Mouse (Mus musculus): ENCODE results near the gene Anks1.
"Not testable (repeated sequence)": the region's sequence is repeated elsewhere in the genome, so short reads cannot be mapped to it uniquely, and the experiment has no call there.

The Anks1 gene

DNA sequence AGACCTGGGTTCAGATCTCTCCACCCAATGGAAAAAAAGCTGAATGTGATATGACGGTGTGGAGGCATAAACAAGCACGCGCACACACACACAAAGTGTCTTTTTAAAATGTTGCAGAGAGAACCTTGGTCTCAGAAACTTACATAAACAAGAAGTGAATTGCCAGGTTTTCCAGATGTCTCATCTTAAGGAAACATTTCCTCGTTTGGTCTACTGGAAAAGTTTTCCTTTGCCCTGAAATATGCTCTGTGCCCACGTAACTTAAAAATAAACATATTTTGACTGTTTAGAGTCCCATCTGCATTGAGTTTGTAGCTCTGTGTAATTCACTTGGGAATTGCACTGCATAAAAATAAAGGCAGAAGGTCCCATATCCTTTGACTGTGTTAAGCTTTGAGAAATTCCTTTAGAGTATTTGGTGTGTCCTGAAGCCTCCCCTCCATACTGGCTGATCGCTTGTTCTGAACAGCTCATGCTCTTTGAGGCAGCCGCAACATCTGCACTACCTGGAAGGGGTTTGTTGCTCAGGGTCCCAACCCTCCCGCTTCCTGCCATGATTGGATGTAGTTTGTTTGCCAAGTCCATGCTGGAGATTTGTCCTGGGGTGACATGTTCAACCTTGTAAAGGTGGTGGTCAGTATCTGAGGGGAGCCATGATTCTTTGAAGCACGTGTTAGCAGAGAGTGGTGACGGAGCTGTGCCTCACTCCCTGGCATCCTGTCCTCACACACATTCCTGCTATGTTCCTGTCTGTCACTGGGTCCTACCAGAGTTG is 25.2 kb downstream of the Anks1 start:
- DNase-seq, result peak; percentile 91

- peak; percentile 93 for DNase-seq
Measured at GRCm38 (mm10) chr17:27935091-27935490, 26.0 kb downstream of the Anks1 start.

- DNase-seq, result peak; percentile 90
Measured at GRCm38 (mm10) chr17:27937054-27937615, 28.0 kb downstream of the Anks1 start.

- peak; percentile 97 for DNase-seq
Measured at GRCm38 (mm10) chr17:27938121-27938754, 29.1 kb downstream of the Anks1 start.

DNA sequence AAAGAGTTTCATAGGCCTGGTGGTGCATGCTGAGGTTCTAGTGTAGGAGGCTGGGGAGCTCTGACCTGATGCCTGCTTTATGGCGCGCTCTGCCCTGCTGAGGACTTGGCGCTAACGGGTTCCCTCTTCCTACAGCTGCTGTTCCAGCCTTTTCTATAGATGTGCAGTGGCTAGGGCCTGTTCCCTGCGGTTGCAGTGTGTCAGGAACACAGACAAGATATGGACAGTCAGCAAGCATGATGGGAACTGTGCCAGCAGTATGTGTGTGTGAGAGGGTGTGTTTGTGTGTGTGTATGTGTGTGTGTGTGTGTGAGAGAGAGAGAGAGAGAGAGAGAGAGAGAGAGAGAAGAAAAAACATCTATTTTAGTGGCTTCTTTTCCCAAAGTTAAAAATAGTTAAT is 29.9 kb downstream of the Anks1 start:
- DNase-seq, result peak; percentile 94

- peak; percentile 94 for DNase-seq
Measured at GRCm38 (mm10) chr17:27940352-27940751, 31.2 kb downstream of the Anks1 start.

- DNase-seq, result peak; percentile 88
Measured at GRCm38 (mm10) chr17:27941178-27941577, 32.1 kb downstream of the Anks1 start.

DNA sequence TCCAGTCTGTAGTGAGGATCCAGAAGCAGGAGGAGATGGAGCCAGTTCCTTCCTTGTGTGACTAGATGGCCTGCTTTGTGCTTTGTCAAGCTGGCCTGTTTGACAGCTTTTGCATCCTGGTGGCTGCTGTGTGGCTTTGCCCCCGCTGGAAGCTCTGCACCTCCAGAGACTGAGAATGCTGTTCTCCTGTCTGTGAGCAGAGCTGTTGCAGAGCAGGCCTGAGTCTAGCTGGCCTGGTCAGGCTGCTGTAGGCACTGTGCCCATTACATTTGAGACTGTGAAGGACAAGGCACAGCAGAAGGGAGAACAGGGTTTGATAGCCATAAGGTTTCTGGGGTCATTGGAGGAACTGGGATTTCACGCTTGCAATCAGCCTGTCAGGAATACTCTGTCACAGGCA is 32.6 kb downstream of the Anks1 start:
- peak; percentile 86 for DNase-seq

- peak; percentile 90 for DNase-seq
Measured at GRCm38 (mm10) chr17:27942131-27942530, 33.0 kb downstream of the Anks1 start.

DNA sequence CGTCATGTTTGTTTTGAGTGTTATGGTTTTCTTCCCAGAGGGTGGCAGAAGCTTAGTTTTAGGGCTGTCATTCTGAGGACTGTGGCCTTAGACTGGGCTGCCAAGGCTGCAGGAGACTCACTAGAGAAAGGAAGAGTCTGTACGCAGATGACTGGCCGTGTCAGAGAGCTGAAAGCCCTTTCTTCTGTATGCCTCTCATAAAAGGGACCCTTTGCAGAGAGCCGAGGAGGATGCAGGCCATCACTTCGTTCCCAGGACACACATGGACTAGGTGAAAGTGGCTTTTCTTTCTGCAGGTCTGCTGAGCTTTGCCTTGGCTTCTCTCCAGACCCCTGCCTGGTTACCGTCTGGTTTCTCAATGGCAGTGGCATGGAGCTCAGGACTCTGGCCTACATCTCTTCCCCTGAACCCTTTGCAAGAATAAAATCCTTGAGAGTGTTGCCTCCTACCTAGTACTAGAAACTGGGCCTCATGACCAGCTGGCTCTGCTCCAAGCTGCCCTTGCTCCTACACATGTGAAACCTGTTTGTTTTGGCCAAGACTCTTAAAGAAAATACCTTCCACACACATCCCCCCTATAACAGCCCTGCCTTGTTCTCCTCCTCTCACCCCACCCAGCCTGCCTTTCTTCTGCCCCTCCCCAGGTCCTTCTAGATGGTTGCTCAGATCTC is 36.6 kb downstream of the Anks1 start:
- peak; percentile 96 for DNase-seq

DNA sequence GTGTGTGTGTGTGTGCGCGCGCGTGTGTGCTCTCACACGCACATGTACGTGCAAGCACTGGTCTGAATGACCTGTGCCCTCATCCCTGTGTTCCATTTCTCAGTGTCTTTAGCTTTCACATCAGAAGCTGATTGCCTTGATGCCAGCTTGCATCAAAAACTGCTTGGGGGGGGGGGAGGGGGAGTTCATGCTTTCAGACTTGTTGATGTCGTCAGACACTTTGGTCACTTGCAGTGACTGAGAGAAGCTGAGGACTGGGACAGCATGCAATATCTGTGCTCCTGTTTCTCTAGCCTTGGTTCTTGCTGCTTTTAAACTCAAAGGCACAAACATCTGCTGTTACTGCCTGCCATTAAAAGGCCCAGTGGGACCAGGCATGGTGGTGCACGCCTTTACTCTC is 37.3 kb downstream of the Anks1 start:
- no peak for DNase-seq

DNA sequence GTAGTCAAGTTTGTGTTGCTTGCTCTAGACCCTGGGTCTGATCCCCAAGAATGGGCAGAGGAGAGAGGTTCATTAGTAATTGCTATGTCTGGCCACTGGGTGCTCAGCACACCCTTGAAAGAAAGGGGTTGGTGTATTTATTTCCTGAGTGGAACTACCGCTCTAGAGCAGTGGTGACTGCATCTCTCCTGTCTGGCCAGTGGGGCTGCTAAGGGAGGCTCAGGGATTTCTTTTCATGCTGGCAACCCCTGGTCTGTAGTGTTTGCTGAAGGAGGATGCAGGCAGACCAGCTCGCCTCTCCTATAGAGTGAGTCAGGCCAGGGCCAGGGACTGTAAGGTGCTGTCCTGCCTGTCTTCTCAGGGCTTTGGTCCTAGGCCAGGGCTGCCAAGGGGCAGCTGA is 38.0 kb downstream of the Anks1 start:
- DNase-seq, result peak; percentile 79

DNA sequence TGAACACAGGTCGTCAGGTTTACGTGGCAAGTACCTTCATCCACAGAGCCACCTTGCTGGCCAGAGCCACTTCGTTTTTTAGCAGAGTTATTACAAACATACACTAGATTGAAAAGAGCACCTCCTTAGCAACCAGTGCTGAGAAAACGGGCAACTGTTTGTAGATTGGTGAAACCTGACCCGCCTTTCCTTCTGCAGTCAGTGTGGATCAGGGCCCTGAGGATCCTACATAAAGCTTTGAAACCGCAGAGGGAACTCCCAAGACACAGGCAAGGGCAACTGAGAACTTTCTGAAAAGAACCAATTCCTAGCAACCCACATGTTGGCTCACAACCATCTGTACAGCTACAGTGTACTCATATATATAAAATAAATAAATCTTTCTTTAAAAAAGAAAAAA is 44.0 kb downstream of the Anks1 start:
- DNase-seq, result no peak

- DNase-seq, result peak; percentile 95
Measured at GRCm38 (mm10) chr17:27954629-27955402, 45.7 kb downstream of the Anks1 start.

GRCm38 (mm10) chr17:27957649-27958048 is 48.5 kb downstream of the Anks1 start:
- DNase-seq, result no peak

DNA sequence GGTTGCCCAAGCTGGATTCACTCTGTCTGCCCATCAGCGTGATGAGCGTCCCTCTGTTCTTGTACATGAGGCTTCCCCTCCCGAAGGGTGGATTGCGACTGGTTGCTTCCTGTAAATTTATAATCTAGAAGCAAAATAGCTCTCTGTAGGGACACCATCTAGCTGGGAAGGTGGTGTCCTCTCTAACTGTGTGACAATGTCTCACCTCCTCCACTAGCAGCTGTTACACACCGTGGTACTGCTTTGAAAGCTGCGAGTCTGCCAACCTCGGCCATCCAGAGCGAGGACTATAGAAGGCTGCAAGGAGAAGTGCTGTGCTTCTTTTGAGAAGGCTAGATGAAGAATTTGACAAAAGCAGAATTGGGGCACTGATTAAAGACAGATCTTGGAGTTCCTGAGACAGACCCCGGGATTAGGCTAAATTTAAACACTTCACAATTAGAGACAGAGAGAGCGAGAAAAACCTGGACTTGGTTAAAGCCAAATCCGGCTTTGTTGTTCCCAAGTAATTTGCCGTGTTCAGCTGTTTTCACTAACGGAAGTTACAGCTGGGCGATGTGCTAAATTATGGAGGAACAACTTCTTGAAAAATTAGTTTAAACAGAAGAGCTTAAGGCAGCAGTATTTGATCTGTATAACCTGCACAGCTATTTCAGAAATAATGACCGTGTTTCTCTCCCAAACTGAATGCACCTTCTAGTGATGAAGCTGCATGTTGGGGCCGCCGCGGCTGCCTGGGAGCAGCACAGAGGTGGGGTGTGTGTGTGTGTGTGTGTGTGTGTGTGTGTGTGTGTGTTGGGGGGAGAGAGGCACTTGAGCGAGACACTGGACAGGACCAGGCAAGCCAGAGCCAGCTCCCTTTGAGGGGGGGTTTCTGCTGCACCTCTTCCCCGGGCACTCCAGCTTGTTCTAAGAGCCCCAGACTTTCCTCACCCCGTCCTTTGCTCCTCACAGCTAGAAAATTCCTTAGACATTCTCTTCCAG is 51.3 kb downstream of the Anks1 start:
- no peak for DNase-seq

DNA sequence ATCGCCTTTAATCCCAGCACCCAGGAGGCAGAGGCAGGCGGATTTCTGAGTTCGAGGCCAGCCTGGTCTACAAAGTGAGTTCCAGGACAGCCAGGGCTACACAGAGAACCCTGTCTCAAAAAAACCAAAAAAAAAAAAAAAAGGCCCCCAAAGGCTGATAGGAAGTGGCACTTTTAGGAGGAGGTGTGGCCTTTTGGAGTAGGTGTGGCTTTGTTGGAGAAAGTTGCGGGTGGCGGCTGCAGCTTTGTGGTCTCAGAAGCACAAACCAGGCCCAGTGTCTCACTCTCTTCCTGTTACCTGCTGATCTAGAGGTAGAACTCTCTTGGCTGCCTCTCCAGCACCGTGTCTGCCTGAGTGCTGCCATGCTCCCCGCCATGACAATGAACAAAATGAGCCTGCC is 54.0 kb downstream of the Anks1 start:
- DNase-seq, result not testable (repeated sequence)

DNA sequence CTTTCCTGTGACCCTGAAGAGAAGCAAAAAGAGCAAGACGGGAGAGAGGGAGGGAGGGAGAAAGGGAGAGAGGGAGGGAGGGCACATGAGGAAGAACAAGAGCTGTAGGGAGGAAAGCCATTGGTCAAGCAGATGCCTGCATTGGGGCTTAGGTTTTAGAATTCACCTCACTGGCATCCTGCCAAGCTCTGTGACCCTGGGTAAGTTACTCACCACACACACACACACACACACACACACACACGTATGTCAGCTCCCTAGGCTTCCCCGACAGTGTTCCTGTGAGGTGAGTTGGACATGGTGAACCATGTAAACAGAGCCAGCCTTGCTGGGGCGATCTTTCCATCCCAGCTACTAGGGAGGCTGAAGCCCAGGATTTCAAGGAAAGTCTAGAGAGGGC is 55.5 kb downstream of the Anks1 start:
- DNase-seq, result no peak

DNA sequence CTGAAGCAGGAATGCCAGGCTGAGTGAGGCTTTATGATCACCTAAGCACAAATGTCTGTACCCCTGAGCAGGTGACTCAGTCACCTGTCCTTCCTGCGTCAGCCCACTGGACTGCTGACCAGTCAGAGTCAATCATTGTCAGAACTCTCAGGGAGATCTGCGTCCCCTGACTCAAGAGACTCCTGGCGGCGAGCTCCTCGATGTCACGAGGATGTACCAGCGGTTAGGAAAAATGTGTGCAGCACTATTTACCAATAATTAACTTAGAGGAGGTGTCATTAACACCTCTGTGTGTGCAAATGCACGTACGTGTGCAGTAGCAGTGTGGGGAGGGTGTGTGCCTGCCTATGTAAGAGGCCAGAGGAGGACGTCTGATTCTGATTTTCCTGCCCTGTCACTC is 56.2 kb downstream of the Anks1 start:
- DNase-seq, result no peak

DNA sequence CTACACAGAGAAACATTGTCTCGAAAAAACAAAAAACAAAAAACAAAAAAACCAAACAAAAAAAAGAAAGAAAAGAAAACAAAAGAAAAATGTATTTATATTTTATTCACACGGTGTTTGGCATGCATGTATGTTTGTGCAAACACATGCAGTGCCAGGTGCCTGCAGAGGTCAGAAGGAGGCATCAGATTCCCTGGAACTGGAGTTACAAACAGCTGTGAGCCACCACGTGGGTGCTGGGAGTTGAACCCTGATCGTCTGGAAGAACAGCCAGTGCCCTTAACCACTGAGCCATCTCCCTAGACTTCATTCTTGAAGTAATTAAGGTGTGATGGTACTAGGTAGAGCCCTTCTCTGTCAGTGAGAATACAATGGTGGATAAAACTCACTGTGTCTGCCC is 57.0 kb downstream of the Anks1 start:
- DNase-seq, result no peak

GRCm38 (mm10) chr17:27966508-27967021 is 57.5 kb downstream of the Anks1 start:
- peak; percentile 87 for DNase-seq
